Mouse (Mus musculus) heart, adult 8-10 months (tissue): ENCODE results near the gene Prkch. TPM values are rescaled to one million over a fixed set of nuclear protein-coding genes. Genes with fewer than 3 reads are reported as not detected.

Experiments
- DNase-seq: peaks from one replicate; pipeline ENCODE4 v3.0.0; 2022; ENCODE audit warnings: low spot score
- total RNA-seq, 4 experiments: library from RNA; stranded (reverse); gene quantifications; 2 replicates each; pipeline ENCODE4 v1.2.4; 2022

Prkch gene
- total RNA-seq, 4 experiments from 2014 or later, result 14.1 to 19.8 (median 15.4) TPM

- DNase-seq, result peak; percentile 34
Observed at GRCm38 (mm10) chr12:73679400-73679801, 94.8 kb downstream of the Prkch start.

GRCm38 (mm10) chr12:73682921-73683346 is 98.3 kb downstream of the Prkch start:
- DNase-seq, result peak; percentile 68

- no peak for DNase-seq
Observed at GRCm38 (mm10) chr12:73685875-73686274, 101.3 kb downstream of the Prkch start.

- DNase-seq, result no peak
Observed at GRCm38 (mm10) chr12:73686456-73686855, 101.9 kb downstream of the Prkch start.

- peak; percentile 87 for DNase-seq
Observed at GRCm38 (mm10) chr12:73687077-73688035, 102.8 kb downstream of the Prkch start.

GRCm38 (mm10) chr12:73692321-73692720 is 107.7 kb downstream of the Prkch start:
- no peak for DNase-seq

GRCm38 (mm10) chr12:73693347-73693746 is 108.8 kb downstream of the Prkch start:
- peak; percentile 80 for DNase-seq

- no peak for DNase-seq
Observed at GRCm38 (mm10) chr12:73694690-73695089, 110.1 kb downstream of the Prkch start.

- no peak for DNase-seq
Observed at GRCm38 (mm10) chr12:73695110-73695509, 110.5 kb downstream of the Prkch start.

DNA sequence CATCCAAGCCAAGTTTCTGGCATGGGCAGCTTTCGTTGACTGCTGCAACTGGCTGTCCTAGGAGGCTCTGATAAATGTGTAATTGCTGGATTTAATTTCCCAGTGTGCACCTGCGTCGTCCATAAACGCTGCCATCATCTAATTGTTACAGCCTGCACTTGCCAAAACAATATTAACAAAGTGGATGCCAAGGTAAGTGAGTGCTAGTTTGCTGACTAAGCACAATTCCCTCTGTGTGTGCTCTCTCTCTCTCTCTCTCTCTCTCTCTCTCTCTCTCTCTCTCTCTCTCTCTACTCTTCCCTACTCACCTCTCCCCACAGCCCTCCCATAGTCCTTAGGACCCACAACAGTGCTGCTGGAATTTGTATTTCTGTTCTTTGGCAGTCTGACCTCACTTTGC is 111.5 kb downstream of the Prkch start:
- no peak for DNase-seq

GRCm38 (mm10) chr12:73696946-73697345 is 112.3 kb downstream of the Prkch start:
- no peak for DNase-seq

- DNase-seq, result no peak
Observed at GRCm38 (mm10) chr12:73698436-73698835, 113.8 kb downstream of the Prkch start.

DNA sequence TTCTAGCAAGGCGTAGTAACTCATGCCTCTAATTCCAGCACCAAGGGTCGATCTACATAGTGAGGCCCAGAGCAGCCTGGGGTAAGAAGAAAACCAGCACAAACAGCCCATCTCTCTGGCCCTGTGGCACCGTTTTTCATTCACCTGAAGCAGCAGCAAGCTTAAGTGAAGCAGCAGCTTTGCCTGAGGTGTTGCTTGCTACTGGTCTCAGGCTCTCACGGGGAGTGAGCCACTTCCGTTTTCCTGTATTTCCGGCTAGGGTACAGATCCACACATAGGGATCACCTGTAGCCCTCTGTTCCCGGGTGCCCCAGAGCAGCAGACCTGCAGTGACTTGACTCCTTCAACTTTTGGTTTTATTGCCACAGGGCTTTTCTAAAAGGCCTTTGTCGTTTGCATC is 114.2 kb downstream of the Prkch start:
- DNase-seq, result no peak

DNA sequence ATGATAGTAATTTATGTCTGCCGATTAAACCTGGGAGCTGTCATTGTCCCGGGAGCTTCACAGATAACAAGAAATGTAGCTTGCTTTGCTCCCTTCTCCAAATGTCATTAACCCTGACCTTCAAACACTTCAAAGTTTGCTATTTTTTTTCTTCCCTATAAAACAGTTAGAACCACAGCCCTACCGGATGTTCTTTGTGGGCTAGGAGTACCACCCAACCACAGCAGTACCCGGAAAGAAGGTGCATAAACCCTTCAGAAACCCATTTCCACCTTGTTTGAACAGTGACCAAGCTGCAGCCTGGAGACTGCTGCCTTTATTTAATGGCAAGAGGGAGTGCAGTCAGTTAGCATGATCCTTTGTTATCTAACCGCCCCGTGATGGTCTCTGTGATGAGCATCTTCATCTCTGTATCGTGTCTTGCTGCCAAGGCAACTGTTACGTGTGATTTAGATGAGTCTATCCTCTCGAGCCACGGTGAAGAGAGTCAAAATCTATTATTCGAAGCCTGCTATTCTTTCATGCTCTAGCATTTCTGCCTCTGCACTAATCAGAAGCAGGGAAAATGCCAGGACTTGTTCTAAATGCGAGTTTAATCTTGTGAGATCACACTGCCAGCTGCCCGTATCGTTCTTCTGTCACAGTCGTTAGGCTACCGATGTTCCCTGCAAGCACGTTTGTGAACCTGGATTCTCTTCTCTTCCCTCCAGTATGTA is 115.0 kb downstream of the Prkch start:
- DNase-seq, result no peak

GRCm38 (mm10) chr12:73700544-73701069 is 116.0 kb downstream of the Prkch start:
- no peak for DNase-seq

GRCm38 (mm10) chr12:73701999-73702398 is 117.4 kb downstream of the Prkch start:
- no peak for DNase-seq

DNA sequence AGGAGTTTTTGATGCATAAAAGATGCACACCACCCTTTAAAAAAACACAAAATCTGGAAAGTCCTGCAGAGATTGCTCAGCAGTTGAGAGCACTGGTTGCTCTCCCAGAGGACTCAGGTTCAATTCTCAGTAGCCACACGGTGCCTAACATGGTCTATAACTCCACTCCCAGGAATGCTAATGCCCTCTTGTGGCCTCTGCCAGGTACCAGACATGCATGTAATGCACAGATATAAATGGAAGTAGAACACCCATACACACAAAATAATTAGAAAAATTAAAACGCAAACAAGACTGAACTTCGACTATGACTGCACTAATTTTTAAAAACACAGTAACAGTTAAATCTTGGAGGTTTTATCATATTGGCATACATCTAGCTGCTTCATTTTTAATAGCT is 119.8 kb downstream of the Prkch start:
- DNase-seq, result no peak

- DNase-seq, result no peak
Observed at GRCm38 (mm10) chr12:73705097-73705690, 120.6 kb downstream of the Prkch start.

DNA sequence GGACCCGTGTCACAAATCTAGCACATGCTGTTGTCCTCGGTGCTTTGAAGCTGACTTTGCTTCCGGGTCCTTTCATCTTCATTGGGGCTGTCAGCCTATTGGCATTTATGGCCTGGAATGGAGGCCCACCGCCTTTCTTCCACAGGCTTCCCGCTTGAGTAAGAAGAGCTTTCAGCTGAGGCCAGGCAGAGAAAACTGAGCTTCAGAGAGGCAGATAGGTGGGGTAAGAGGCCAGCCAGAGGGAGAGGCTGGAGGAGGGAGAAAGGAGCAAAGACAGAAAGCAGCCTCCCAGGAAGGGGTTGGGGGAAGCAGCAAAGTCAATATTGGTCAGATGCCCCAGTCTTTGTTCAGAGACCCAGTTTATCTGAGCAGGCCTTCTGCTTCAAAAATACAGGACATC is 123.9 kb downstream of the Prkch start:
- DNase-seq, result no peak

GRCm38 (mm10) chr12:73708920-73709319 is 124.3 kb downstream of the Prkch start:
- DNase-seq, result peak; percentile 69

DNA sequence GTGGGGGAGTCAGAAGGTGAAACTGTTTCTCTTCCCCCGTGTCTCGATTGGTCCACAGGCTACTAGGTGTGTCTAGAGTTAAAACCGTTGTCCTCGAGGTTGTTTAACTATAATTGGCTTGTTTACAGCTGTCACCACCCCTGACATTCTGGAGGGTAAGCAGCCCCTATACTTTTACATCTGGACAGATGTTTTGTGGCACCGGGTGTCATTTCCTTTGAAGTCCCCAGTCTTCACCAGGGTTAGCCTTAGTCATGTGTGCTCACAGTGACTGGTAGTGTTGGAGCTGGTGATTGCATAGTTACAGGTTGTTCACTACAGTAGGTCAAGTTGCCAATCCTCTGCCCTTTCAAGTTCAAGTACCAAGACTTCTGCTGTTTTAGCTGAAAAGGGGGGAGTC is 126.2 kb downstream of the Prkch start:
- DNase-seq, result no peak

- no peak for DNase-seq
Observed at GRCm38 (mm10) chr12:73712122-73712521, 127.5 kb downstream of the Prkch start.
